Mouse (Mus musculus) urinary bladder, adult 18-20 months (tissue): Measurements from ENCODE around the gene Jtb.
A peak's percentile ranks its signal among the peaks of the same experiment; 100 is the strongest.

Experiments used
- DNase-seq, 2 experiments: peaks; one replicate each; pipeline ENCODE4 v3.0.0; 2022; ENCODE audit warnings: low spot score in 2 of 2, mixed read lengths in 2 of 2

The Jtb gene

GRCm38 (mm10) chr3:90258521-90258920, 27.1 kb downstream of the Jtb start:
- DNase-seq: no peak

- DNase-seq: no peak
These were observed 31.8 kb downstream of the Jtb start for GRCm38 (mm10) chr3:90263121-90263771.

- no peak for DNase-seq
These were observed 33.3 kb downstream of the Jtb start for GRCm38 (mm10) chr3:90264687-90265033.

GRCm38 (mm10) chr3:90265034-90265931, 33.9 kb downstream of the Jtb start, which contains the start of gene Dennd4b:
Gene Dennd4b (plus strand): TSS chr3:90265185.
- DNase-seq: peak; percentile 81 to 84

- no peak for DNase-seq
These were observed 34.7 kb downstream of the Jtb start for GRCm38 (mm10) chr3:90265932-90266741.

- DNase-seq: no peak
These were observed 35.7 kb downstream of the Jtb start for GRCm38 (mm10) chr3:90266901-90267775.

- DNase-seq: no peak
These were observed 36.8 kb downstream of the Jtb start for GRCm38 (mm10) chr3:90268190-90268589.

GRCm38 (mm10) chr3:90268971-90269370, 37.6 kb downstream of the Jtb start:
- DNase-seq: no peak

GRCm38 (mm10) chr3:90270784-90271183, 39.4 kb downstream of the Jtb start:
- no peak for DNase-seq

- no peak for DNase-seq
These were observed 40.8 kb downstream of the Jtb start for GRCm38 (mm10) chr3:90272170-90272569.

- DNase-seq: no peak
These were observed 42.5 kb downstream of the Jtb start for GRCm38 (mm10) chr3:90273855-90274254.

- no peak for DNase-seq
These were observed 43.9 kb downstream of the Jtb start for GRCm38 (mm10) chr3:90275286-90275685.

GRCm38 (mm10) chr3:90276858-90277257, 45.5 kb downstream of the Jtb start:
- no peak for DNase-seq

- DNase-seq: no peak
These were observed 46.4 kb downstream of the Jtb start for GRCm38 (mm10) chr3:90277793-90278192.

- DNase-seq: no peak
These were observed 46.8 kb downstream of the Jtb start for GRCm38 (mm10) chr3:90278211-90278610.

- DNase-seq: no peak
These were observed 47.8 kb downstream of the Jtb start for GRCm38 (mm10) chr3:90279216-90279615.

GRCm38 (mm10) chr3:90279743-90280142, 48.3 kb downstream of the Jtb start:
- no peak for DNase-seq

GRCm38 (mm10) chr3:90280708-90281107, 49.3 kb downstream of the Jtb start:
- no peak for DNase-seq

GRCm38 (mm10) chr3:90284150-90284549, 52.8 kb downstream of the Jtb start:
- DNase-seq: no peak
